ENCODE assay signal across 8 mouse cellular contexts in the genomic region with DNA sequence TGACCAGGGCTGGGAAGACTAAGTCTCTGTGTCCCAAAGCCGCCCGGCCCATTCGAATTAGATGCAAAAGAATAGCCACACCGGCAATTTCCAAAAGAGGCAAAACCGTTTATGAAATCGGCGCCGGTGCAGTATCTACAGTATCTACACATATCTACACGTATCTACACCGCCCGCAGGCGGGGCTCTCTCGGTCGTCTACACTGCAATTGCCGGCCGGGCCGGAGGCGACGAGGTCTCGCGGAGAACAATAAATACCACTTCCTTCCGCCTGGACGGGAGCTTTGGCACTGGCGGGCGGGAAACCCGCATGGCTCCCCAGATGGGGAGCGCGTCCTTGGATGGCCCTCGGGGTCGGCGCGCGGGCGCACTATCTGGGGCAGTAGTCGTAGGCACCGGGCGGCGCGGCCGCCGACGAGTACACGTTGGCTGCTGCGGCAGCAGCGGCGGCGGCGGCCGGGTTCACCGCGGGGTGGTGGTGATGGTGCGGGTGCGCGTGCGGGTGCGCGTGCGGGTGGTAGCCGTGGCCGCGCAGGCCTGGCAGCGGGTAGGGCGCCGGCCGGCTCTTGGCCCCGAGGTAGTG. TPM values are rescaled to one million over a fixed set of nuclear protein-coding genes. Genes with fewer than 3 reads are reported as not detected.
DNase-seq lines count a peak whose midpoint lies in the region; ATAC-seq and TF ChIP-seq lines count a peak whose summit lies in the region.

No protein-coding gene starts in this region.

- H3K9ac ChIP-seq in ES-E14 (ENCODE audit: insufficient read depth, low read depth, low read length, poor library complexity, severe bottlenecking), result peak overlapping the region; percentile 23
- peak overlapping the region; percentile 40; the same call in 1 of the 2 replicates for H3K9ac ChIP-seq in forebrain, embryonic 16.5 days (replicated peaks; ENCODE audit: low read depth, low read length)
- H3K9ac ChIP-seq in limb, embryonic 11.5 days (ENCODE audit: low read length), result 0 out of 2 replicates have a peak overlapping the region, but pooled peaks have one; percentile 30
- H3K9ac ChIP-seq in neural tube, embryonic 12.5 days, result 0 out of 2 replicates have a peak overlapping the region, but pooled peaks have one; percentile 38

- no peaks in the 10 kb centered on the region for H3K4me1 ChIP-seq in ES-E14 (ENCODE audit: control insufficient read depth in 2 of 2, insufficient read depth in 2 of 2, low read length in 2 of 2, poor library complexity in 1 of 2)
- H3K4me1 ChIP-seq in forebrain, embryonic 16.5 days (replicated peaks; ENCODE audit: control insufficient read depth, insufficient read depth, low read length), result peaks cover 25% of the 10 kb centered on the region
- H3K4me1 ChIP-seq in limb, embryonic 11.5 days (ENCODE audit: control insufficient read depth, insufficient read depth, low read length), result peaks cover 14% of the 10 kb centered on the region
- peaks cover 23% of the 10 kb centered on the region for H3K4me1 ChIP-seq in neural tube, embryonic 12.5 days

- in situ Hi-C loops in ES-E14 (cut with MboI; ENCODE audit: low sequenced_read_pairs in 2 of 2, unreplicated experiment in 2 of 2), result loop anchor here (5.0 to 10.0 kb wide), 2 partner anchors 41 to 777 kb away; partner anchors contain the start of gene Gp1bb (in 1 of the 2)

- H3K27me3 ChIP-seq in forebrain, embryonic 16.5 days (replicated peaks; ENCODE audit: control insufficient read depth, insufficient read depth, low read length), result peaks cover 78% of the 10 kb centered on the region
- H3K27me3 ChIP-seq in limb, embryonic 11.5 days (ENCODE audit: control insufficient read depth, insufficient read depth, low read length), result peaks cover 71% of the 10 kb centered on the region
- peaks cover 92% of the 10 kb centered on the region for H3K27me3 ChIP-seq in neural tube, embryonic 12.5 days (replicated peaks)

- peak; percentile 32 for ATAC-seq in forebrain, embryonic 16.5 days
- ATAC-seq in limb, embryonic 11.5 days (ENCODE audit: insufficient number of reproducible peaks, low FRiP score, low TSS enrichment, low read depth), result no peak
- no peak for ATAC-seq in neural tube, embryonic 12.5 days (ENCODE audit: low FRiP score, low read depth)
- no peak for ATAC-seq in megakaryocyte-erythroid progenitor cell, adult 5-6 weeks (replicated peaks; ENCODE audit: low FRiP score, low TSS enrichment, poor library complexity, severe bottlenecking)

- peak; percentile 45 to 46 for DNase-seq in cerebellum, postnatal 10 days
- no peak for DNase-seq in cerebellum, adult 18-20 months
- DNase-seq in ES-E14 (ENCODE audit: low read depth, low spot score), result no peak
- DNase-seq in limb, embryonic 11.5 days (ENCODE audit: low spot score), result peak; percentile 66
- DNase-seq in frontal cortex, postnatal 10 days (ENCODE audit: low spot score in 2 of 2), result no peak

- no peaks in the 10 kb centered on the region for H3K9me3 ChIP-seq in ES-E14 (ENCODE audit: control insufficient read depth, insufficient read depth, low read depth, low read length)
- no peaks in the 10 kb centered on the region for H3K9me3 ChIP-seq in forebrain, embryonic 16.5 days (ENCODE audit: control insufficient read depth, low read length)
- H3K9me3 ChIP-seq in limb, embryonic 11.5 days (ENCODE audit: control insufficient read depth, low read length), result no peaks in the 10 kb centered on the region
- no peaks in the 10 kb centered on the region for H3K9me3 ChIP-seq in neural tube, embryonic 12.5 days

- peak overlapping the region; percentile 47 to 65 for H3K4me3 ChIP-seq in ES-E14 (ENCODE audit: insufficient read depth in 1 of 2, low read depth in 1 of 2, low read length in 2 of 2, poor library complexity in 1 of 2, severe bottlenecking in 1 of 2)
- peak overlapping the region; percentile 36 for H3K4me3 ChIP-seq in forebrain, embryonic 16.5 days (replicated peaks; ENCODE audit: low read length)
- peak overlapping the region; percentile 23; the same call in 1 of the 2 replicates for H3K4me3 ChIP-seq in limb, embryonic 11.5 days (ENCODE audit: low read depth, low read length)
- peak overlapping the region; percentile 31 for H3K4me3 ChIP-seq in neural tube, embryonic 12.5 days

- no peaks in the 10 kb centered on the region for H3K36me3 ChIP-seq in ES-E14 (ENCODE audit: control insufficient read depth, insufficient read depth, low read length, poor library complexity, severe bottlenecking)
- no peaks in the 10 kb centered on the region for H3K36me3 ChIP-seq in forebrain, embryonic 16.5 days (ENCODE audit: control insufficient read depth, insufficient read depth)
- no peaks in the 10 kb centered on the region for H3K36me3 ChIP-seq in limb, embryonic 11.5 days (ENCODE audit: control insufficient read depth, insufficient read depth, low read length)
- H3K36me3 ChIP-seq in neural tube, embryonic 12.5 days, result no peaks in the 10 kb centered on the region

- under 1% methylated on average over 60 of the region's 66 CpGs for WGBS in forebrain, embryonic 16.5 days
- under 1% methylated on average over 49 of the region's 66 CpGs for WGBS in limb, embryonic 11.5 days
- under 1% methylated on average over 66 of the region's 66 CpGs for WGBS in neural tube, embryonic 12.5 days

- peak overlapping the region; percentile 51 for H3K4me2 ChIP-seq in forebrain, embryonic 16.5 days (ENCODE audit: low read length)
- H3K4me2 ChIP-seq in limb, embryonic 11.5 days (ENCODE audit: low read depth, severe bottlenecking), result peak overlapping the region; percentile 42
- peak overlapping the region; percentile 59 for H3K4me2 ChIP-seq in neural tube, embryonic 12.5 days (replicated peaks)

- H3K27ac ChIP-seq in ES-E14 (ENCODE audit: insufficient read depth, low read depth, low read length, poor library complexity, severe bottlenecking), result no peak overlapping the region
- no peak overlapping the region for H3K27ac ChIP-seq in forebrain, embryonic 16.5 days (ENCODE audit: low read length)
- H3K27ac ChIP-seq in limb, embryonic 11.5 days (replicated peaks; ENCODE audit: low read depth, low read length), result no peak overlapping the region
- no peak overlapping the region for H3K27ac ChIP-seq in neural tube, embryonic 12.5 days

TF ChIP-seq in ES-E14, 5 proteins besides CTCF, POLR2A, EP300 and RAD21:
- TF ChIP-seq CHD2 (IDR thresholded peaks at IDR 0.05; ENCODE audit: low read depth, low read length), result no peak
- no peak for TF ChIP-seq HCFC1 (IDR thresholded peaks at IDR 0.05; ENCODE audit: borderline replicate concordance, insufficient read depth, low read length)

RNA-seq across cellular contexts. Expression of gene Tbx1, which starts 8.8 kb away (rescaled TPM):
- total RNA-seq in ES-E14 (2012; rRNA removed), result 0.11 and 0.27 TPM in 2 replicates
- 0.28 and 0.56 TPM in 2 replicates for polyA plus RNA-seq in forebrain, embryonic 16.5 days (2015; fragmentation: Nextera tagmentation; extraction: Ambion mirVana)
- 2.3 and 2.5 TPM in 2 replicates for polyA plus RNA-seq in limb, embryonic 11.5 days (2014; fragmentation: Nextera tagmentation; extraction: Ambion mirVana)
- 5.5 and 7.2 TPM in 2 replicates for polyA plus RNA-seq in neural tube, embryonic 12.5 days (2016; fragmentation: Nextera tagmentation; extraction: Ambion mirVana)
- not detected in 2 replicates for total RNA-seq in megakaryocyte-erythroid progenitor cell, adult 5-6 weeks (2014; fragmentation: Nextera tagmentation)
- not detected in 2 replicates for total RNA-seq in megakaryocyte-erythroid progenitor cell, adult 5-6 weeks (2017)

RNA-seq across cellular contexts. Expression of gene Gp1bb, which starts 40.5 kb away (rescaled TPM):
- total RNA-seq in ES-E14 (2012; rRNA removed), result 0.11 TPM in 1 of 2 replicates, not detected in the other
- 8.0 and 9.5 TPM in 2 replicates for polyA plus RNA-seq in forebrain, embryonic 16.5 days (2015; fragmentation: Nextera tagmentation; extraction: Ambion mirVana)
- 4.1 and 4.5 TPM in 2 replicates for polyA plus RNA-seq in limb, embryonic 11.5 days (2014; fragmentation: Nextera tagmentation; extraction: Ambion mirVana)
- polyA plus RNA-seq in neural tube, embryonic 12.5 days (2016; fragmentation: Nextera tagmentation; extraction: Ambion mirVana), result 12.0 and 12.7 TPM in 2 replicates
- 0.72 and 0.87 TPM in 2 replicates for total RNA-seq in megakaryocyte-erythroid progenitor cell, adult 5-6 weeks (2014; fragmentation: Nextera tagmentation)
- 1.6 and 3.4 TPM in 2 replicates for total RNA-seq in megakaryocyte-erythroid progenitor cell, adult 5-6 weeks (2017)

RNA-seq across cellular contexts. Expression of gene Gm49601, which starts 44.5 kb away (rescaled TPM):
- 0.85 and 1.7 TPM in 2 replicates for total RNA-seq in ES-E14 (2012; rRNA removed)
- 16.9 and 23.4 TPM in 2 replicates for polyA plus RNA-seq in forebrain, embryonic 16.5 days (2015; fragmentation: Nextera tagmentation; extraction: Ambion mirVana)
- 2.3 and 2.4 TPM in 2 replicates for polyA plus RNA-seq in limb, embryonic 11.5 days (2014; fragmentation: Nextera tagmentation; extraction: Ambion mirVana)
- 11.8 and 12.1 TPM in 2 replicates for polyA plus RNA-seq in neural tube, embryonic 12.5 days (2016; fragmentation: Nextera tagmentation; extraction: Ambion mirVana)
- total RNA-seq in megakaryocyte-erythroid progenitor cell, adult 5-6 weeks (2014; fragmentation: Nextera tagmentation), result not detected in 2 replicates
- 0.80 TPM in 1 of 2 replicates, not detected in the other for total RNA-seq in megakaryocyte-erythroid progenitor cell, adult 5-6 weeks (2017)

RNA-seq across cellular contexts. Expression of gene Sept5, which starts 48.0 kb away (rescaled TPM):
- total RNA-seq in ES-E14 (2012; rRNA removed), result 0.74 and 3.0 TPM in 2 replicates
- polyA plus RNA-seq in forebrain, embryonic 16.5 days (2015; fragmentation: Nextera tagmentation; extraction: Ambion mirVana), result 216 and 228 TPM in 2 replicates
- polyA plus RNA-seq in limb, embryonic 11.5 days (2014; fragmentation: Nextera tagmentation; extraction: Ambion mirVana), result 30.0 and 31.1 TPM in 2 replicates
- 117 and 125 TPM in 2 replicates for polyA plus RNA-seq in neural tube, embryonic 12.5 days (2016; fragmentation: Nextera tagmentation; extraction: Ambion mirVana)
- total RNA-seq in megakaryocyte-erythroid progenitor cell, adult 5-6 weeks (2014; fragmentation: Nextera tagmentation), result 0.64 TPM in 1 of 2 replicates, not detected in the other
- 0.09 TPM in 1 of 2 replicates, not detected in the other for total RNA-seq in megakaryocyte-erythroid progenitor cell, adult 5-6 weeks (2017)

Comparison
In these comparisons a context has a peak if more than half of its experiments do, and no peak if none do; other contexts are left out.
1. DNase-seq: peak in cerebellum, postnatal 10 days (2 of 2) and limb, embryonic 11.5 days (single experiment); none in cerebellum, adult 18-20 months (0 of 2), ES-E14 (single experiment) and frontal cortex, postnatal 10 days (0 of 2).
2. Peak in every context shown above with its lines, with median percentiles within 50 percentile points of each other: H3K4me3 ChIP-seq, H3K9ac ChIP-seq and H3K4me2 ChIP-seq.